21 mouse cellular contexts compared by ENCODE assay signal in genomic region chr16:23701156-23701555, GRCm38 (mm10).
DNase-seq lines count a peak whose midpoint lies in the region; ATAC-seq lines count a peak whose summit lies in the region.
"Had no signal": no experiment of that assay in that cellular context is flagged by ENCODE, and none has a peak within 500 bp of the region (broad histone marks: within the 10 kb centered on the region; RNA-seq: fewer than 3 reads in every experiment).

No protein-coding gene starts in this region.

- H3K27ac ChIP-seq in kidney, embryonic 14.5 days (ENCODE audit: low read depth, low read length), result no peak overlapping the region
- H3K27ac ChIP-seq: embryonic facial prominence, embryonic 12.5 days; gastrocnemius, adult 2 months; heart, embryonic 13.5 days; left cerebral cortex, adult 2 months; limb, embryonic 13.5 days; lung, embryonic 15.5 days; neural tube, embryonic 12.5 days had no signal

- H3K4me2 ChIP-seq in kidney, embryonic 14.5 days (replicated peaks; ENCODE audit: low read depth, low read length), result no peak overlapping the region
- H3K4me2 ChIP-seq: embryonic facial prominence, embryonic 12.5 days; heart, embryonic 13.5 days; limb, embryonic 13.5 days; lung, embryonic 15.5 days; neural tube, embryonic 12.5 days had no signal

- H3K36me3 ChIP-seq in kidney, embryonic 14.5 days (ENCODE audit: control insufficient read depth, insufficient read depth, low read length), result no peaks in the 10 kb centered on the region
- H3K36me3 ChIP-seq: embryonic facial prominence, embryonic 12.5 days; heart, embryonic 13.5 days; limb, embryonic 13.5 days; lung, embryonic 15.5 days; neural tube, embryonic 12.5 days had no signal

- peak; percentile 37 to 39 for DNase-seq in cerebellum, postnatal 10 days
- no peak for DNase-seq in cerebellum, adult 18-20 months
- DNase-seq in kidney, postnatal 14 days, result peak; percentile 2
- peak; percentile 0 for DNase-seq in lung, postnatal 14 days
- no peak for DNase-seq in lung, postnatal 25 days (ENCODE audit: low spot score)
- peak; percentile 5 for DNase-seq in NIH3T3 (ENCODE audit: low read depth)
- DNase-seq: cerebellum, postnatal 36 days; gastrocnemius, adult 2 months; heart, postnatal 36 days; kidney, adult 9 months; thymus, postnatal 4 days had no signal

- WGBS in kidney, embryonic 14.5 days, result 35% methylated on average over 1 of the region's 1 CpGs

- no peak overlapping the region for H3K4me3 ChIP-seq in kidney, embryonic 14.5 days (ENCODE audit: low read length)
- H3K4me3 ChIP-seq: embryonic facial prominence, embryonic 12.5 days; gastrocnemius, adult 2 months; heart, embryonic 13.5 days; left cerebral cortex, adult 2 months; limb, embryonic 13.5 days; lung, embryonic 15.5 days; megakaryocyte, embryonic 14.5 days; neural tube, embryonic 12.5 days had no signal

- H3K4me1 ChIP-seq in kidney, embryonic 14.5 days (ENCODE audit: control insufficient read depth, insufficient read depth, low read length), result no peaks in the 10 kb centered on the region
- H3K4me1 ChIP-seq: embryonic facial prominence, embryonic 12.5 days; limb, embryonic 13.5 days; lung, embryonic 15.5 days; megakaryocyte, embryonic 14.5 days; neural tube, embryonic 12.5 days had no signal

- H3K9me3 ChIP-seq in kidney, embryonic 14.5 days (ENCODE audit: control insufficient read depth, low read length), result no peaks in the 10 kb centered on the region
- H3K9me3 ChIP-seq: embryonic facial prominence, embryonic 12.5 days; heart, embryonic 13.5 days; limb, embryonic 13.5 days; lung, embryonic 15.5 days; neural tube, embryonic 12.5 days had no signal

- H3K9ac ChIP-seq in kidney, embryonic 14.5 days (ENCODE audit: low read depth, low read length), result no peak overlapping the region
- H3K9ac ChIP-seq: embryonic facial prominence, embryonic 12.5 days; heart, embryonic 13.5 days; limb, embryonic 13.5 days; lung, embryonic 15.5 days; neural tube, embryonic 12.5 days had no signal

- no peak for ATAC-seq in kidney, embryonic 14.5 days (ENCODE audit: low FRiP score, low TSS enrichment)
- no peak for ATAC-seq in CD4-positive, CD25-positive, alpha-beta regulatory T cell, adult 4 months

- H3K27me3 ChIP-seq in kidney, embryonic 14.5 days (ENCODE audit: control insufficient read depth, insufficient read depth, low read length), result no peaks in the 10 kb centered on the region
- H3K27me3 ChIP-seq: CH12.LX; embryonic facial prominence, embryonic 12.5 days; heart, embryonic 13.5 days; limb, embryonic 13.5 days; lung, embryonic 15.5 days; megakaryocyte, embryonic 14.5 days; neural tube, embryonic 12.5 days had no signal

Comparison
In these comparisons a context has a peak if more than half of its experiments do, and no peak if none do; other contexts are left out.
1. DNase-seq: peak in cerebellum, postnatal 10 days (2 of 2), kidney, postnatal 14 days (single experiment), lung, postnatal 14 days (single experiment) and NIH3T3 (single experiment); none in cerebellum, adult 18-20 months (0 of 2) and lung, postnatal 25 days (single experiment).